Mouse (Mus musculus) right cerebral cortex, adult 18-20 months (tissue): ENCODE data around the gene Ptgir.
A peak's percentile ranks its signal among the peaks of the same experiment; 100 is the strongest.

ENCODE experiments used
- DNase-seq: peaks from one replicate; pipeline ENCODE4 v3.0.0; 2022; ENCODE audit warnings: mixed read lengths

Gene Ptgir

GRCm38 (mm10) chr7:16918014-16918413, 11.7 kb downstream of the Ptgir start:
- peak; percentile 88 for DNase-seq

- no peak for DNase-seq
Observed at GRCm38 (mm10) chr7:16918670-16919069, 12.4 kb downstream of the Ptgir start.

- no peak for DNase-seq
Observed at GRCm38 (mm10) chr7:16919395-16920149, 13.3 kb downstream of the Ptgir start.

GRCm38 (mm10) chr7:16920150-16920579, 13.9 kb downstream of the Ptgir start:
- no peak for DNase-seq

- peak; percentile 61 for DNase-seq
Observed at GRCm38 (mm10) chr7:16920818-16921791, 14.8 kb downstream of the Ptgir start.

- DNase-seq: no peak
Observed at GRCm38 (mm10) chr7:16921881-16922335, 15.6 kb downstream of the Ptgir start.

GRCm38 (mm10) chr7:16922360-16922973, 16.2 kb downstream of the Ptgir start:
- peak; percentile 72 for DNase-seq

GRCm38 (mm10) chr7:16923283-16924036, 17.2 kb downstream of the Ptgir start:
- no peak for DNase-seq

GRCm38 (mm10) chr7:16924037-16924834, 17.9 kb downstream of the Ptgir start, which contains the start of gene Calm3:
TSS of gene Calm3 (minus strand) at chr7:16924114.
- DNase-seq: peak; percentile 100

- no peak for DNase-seq
Observed at GRCm38 (mm10) chr7:16928341-16928740, 22.1 kb downstream of the Ptgir start.

GRCm38 (mm10) chr7:16930850-16931249, 24.6 kb downstream of the Ptgir start:
- DNase-seq: peak; percentile 79

GRCm38 (mm10) chr7:16931968-16932627, 25.8 kb downstream of the Ptgir start:
- peak; percentile 89 for DNase-seq

GRCm38 (mm10) chr7:16932704-16933577, 26.7 kb downstream of the Ptgir start:
- peak; percentile 74 for DNase-seq

- DNase-seq: no peak
Observed at GRCm38 (mm10) chr7:16937312-16937711, 31.0 kb downstream of the Ptgir start.

GRCm38 (mm10) chr7:16938117-16938791, 32.0 kb downstream of the Ptgir start:
- peak; percentile 82 for DNase-seq

GRCm38 (mm10) chr7:16940292-16940691, 34.0 kb downstream of the Ptgir start:
- peak; percentile 92 for DNase-seq

GRCm38 (mm10) chr7:16942861-16943260, 36.6 kb downstream of the Ptgir start:
- DNase-seq: no peak

GRCm38 (mm10) chr7:16944061-16944807, 37.9 kb downstream of the Ptgir start, which contains the start of gene Pnmal2:
TSS of gene Pnmal2 (plus strand) at chr7:16944682.
- DNase-seq: peak; percentile 92
